Mouse (Mus musculus) small intestine, adult 2 months (tissue): ENCODE measurements around the gene Mecom.

Experiments
- CTCF ChIP-seq: fragments of 200-500 bp; IDR thresholded peaks from 2 replicates; pipeline ENCODE4 v1.5.1; 2012; ENCODE audit warnings: low read depth, mild to moderate bottlenecking, control low read depth, inconsistent platforms, low read length, moderate library complexity, mixed read lengths; ENCODE audit not compliant: insufficient replicate concordance, insufficient read length; ENCODE audit errors: extremely low read depth
- POLR2A ChIP-seq: fragments of 200-500 bp; IDR thresholded peaks from 2 replicates; pipeline ENCODE4 v1.6.1; 2012; ENCODE audit warnings: low read depth, mild to moderate bottlenecking, control low read depth, inconsistent platforms, low read length, moderate library complexity

DNA sequence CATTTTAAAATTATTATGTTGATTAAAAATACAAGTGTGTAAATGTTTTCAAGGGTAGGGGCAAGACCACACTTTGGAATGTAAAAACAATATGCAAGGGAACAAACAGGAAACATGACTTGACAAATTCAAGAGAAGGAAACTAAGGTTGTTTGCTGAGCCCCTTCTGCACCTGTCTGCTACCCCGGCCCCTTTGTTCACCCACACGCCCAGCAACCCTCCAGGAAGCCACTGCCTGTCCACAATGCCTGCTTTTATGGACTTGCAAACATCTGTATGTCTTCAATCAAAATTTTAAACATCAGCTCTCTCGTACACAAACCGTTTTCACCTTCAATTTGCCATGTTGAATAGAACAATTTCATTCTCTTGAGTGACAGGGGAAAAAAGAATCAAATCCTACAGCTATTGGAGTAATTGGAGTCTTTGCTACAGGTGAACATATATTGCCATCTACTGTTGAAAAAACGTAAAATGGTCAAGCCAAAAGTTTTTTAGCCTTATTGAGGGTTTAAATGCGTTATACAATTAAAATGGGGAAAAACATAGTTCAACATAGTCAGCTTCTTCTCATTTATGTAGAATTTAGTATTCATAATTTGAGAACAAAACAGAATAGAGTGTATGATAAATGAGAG is 13.0 kb upstream of the Mecom start:
- TF ChIP-seq CTCF (no peak), POLR2A (no peak)
